Mouse (Mus musculus) MEL (cell line): ENCODE results near the gene Dpy19l1. TPM values are rescaled to one million over a fixed set of nuclear protein-coding genes. Genes with fewer than 3 reads are reported as not detected.

Source experiments
- DNase-seq: peaks from one replicate; pipeline ENCODE4 v3.0.0; 2011; ENCODE audit warnings: low read depth, low spot score
- H3K27ac ChIP-seq: 2 replicates; pipeline ENCODE4 v1.5.1; 2012; ENCODE audit warnings: low read depth, mild to moderate bottlenecking, control low read depth, low read length, moderate library complexity; ENCODE audit not compliant: control insufficient read depth
- H3K27me3 ChIP-seq, 2 experiments: fragments of 150-350 bp in 1 of 2; sonication (generic) in 1 of 2; 2 replicates each; pipeline ENCODE4 v1.6.1; 2012; ENCODE audit warnings: low read length in 2 of 2, mild to moderate bottlenecking in 2 of 2, improper control_type of control experiment in 1 of 2, moderate library complexity in 1 of 2; ENCODE audit not compliant: insufficient read depth in 2 of 2, control insufficient read depth in 1 of 2
- H3K36me3 ChIP-seq, 2 experiments: 2 replicates each; pipeline ENCODE4 v1.6.1; 2012 to 2014; ENCODE audit warnings: low read length in 2 of 2, improper control_type of control experiment in 1 of 2, inconsistent platforms in 1 of 2, mild to moderate bottlenecking in 1 of 2; ENCODE audit not compliant: insufficient read depth in 2 of 2, control insufficient read depth in 1 of 2
- H3K4me1 ChIP-seq, 2 experiments: fragments of 150-350 bp in 1 of 2; sonication (generic) in 1 of 2; 2 replicates each; pipeline ENCODE4 v1.6.1; 2012; ENCODE audit warnings: low read length in 2 of 2, improper control_type of control experiment in 1 of 2, mild to moderate bottlenecking in 1 of 2; ENCODE audit not compliant: insufficient read depth in 2 of 2, control insufficient read depth in 1 of 2
- H3K4me3 ChIP-seq, 2 experiments: fragments of 150-350 bp in 1 of 2; sonication (generic) in 1 of 2; 2 replicates each; pipeline ENCODE4 v1.5.1; 2012; ENCODE audit warnings: low read depth in 2 of 2, low read length in 2 of 2, mild to moderate bottlenecking in 2 of 2, moderate library complexity in 2 of 2, control low read depth in 1 of 2, improper control_type of control experiment in 1 of 2; ENCODE audit not compliant: control insufficient read depth in 1 of 2, insufficient read depth in 1 of 2
- H3K79me2 ChIP-seq: 2 replicates; pipeline ENCODE4 v1.6.1; 2012; ENCODE audit warnings: mild to moderate bottlenecking, low read length, moderate library complexity; ENCODE audit not compliant: control insufficient read depth, poor library complexity, insufficient read depth
- H3K9ac ChIP-seq: 2 replicates; pipeline ENCODE4 v1.6.1; 2012; ENCODE audit warnings: low read depth, mild to moderate bottlenecking, control low read depth, low read length, moderate library complexity; ENCODE audit not compliant: control insufficient read depth, poor library complexity, severe bottlenecking
- H3K9me3 ChIP-seq: fragments of 150-350 bp; sonication (generic); replicated peaks from 2 replicates; pipeline ENCODE4 v1.6.1; 2012; ENCODE audit warnings: mild to moderate bottlenecking, low read length, improper control_type of control experiment, moderate library complexity; ENCODE audit not compliant: insufficient read depth
- BHLHE40 ChIP-seq: IDR thresholded peaks from 2 replicates; pipeline ENCODE4 v1.6.1; 2012; ENCODE audit warnings: low read depth, mild to moderate bottlenecking, inconsistent platforms, low read length, improper control_type of control experiment, borderline replicate concordance
- CHD2 ChIP-seq: IDR thresholded peaks from 2 replicates; pipeline ENCODE4 v1.6.1; 2011; ENCODE audit warnings: low read length, improper control_type of control experiment
- CTCF ChIP-seq, 3 experiments: IDR thresholded peaks in 2 of 3; conservative IDR thresholded peaks in 1 of 3; 2 replicates each; pipeline ENCODE4 v1.5.1; 2011 to 2012; ENCODE audit warnings: low read length in 3 of 3, low read depth in 2 of 3, mild to moderate bottlenecking in 2 of 3, improper control_type of control experiment in 1 of 3, inconsistent platforms in 1 of 3, mixed read lengths in 1 of 3, moderate library complexity in 1 of 3; ENCODE audit not compliant: control insufficient read depth in 1 of 3, insufficient read depth in 1 of 3, poor library complexity in 1 of 3, severe bottlenecking in 1 of 3
- E2F4 ChIP-seq: IDR thresholded peaks from 2 replicates; pipeline ENCODE4 v1.6.1; 2011; ENCODE audit warnings: low read depth, low read length, improper control_type of control experiment, borderline replicate concordance
- EP300 ChIP-seq, 2 experiments: IDR thresholded peaks; 2 replicates each; pipeline ENCODE4 v1.6.1; 2011; ENCODE audit warnings: improper control_type of control experiment in 2 of 2, low read length in 2 of 2, low read depth in 1 of 2, mild to moderate bottlenecking in 1 of 2
- ETS1 ChIP-seq: IDR thresholded peaks from 2 replicates; pipeline ENCODE4 v1.6.1; 2012; ENCODE audit warnings: low read depth, mild to moderate bottlenecking, inconsistent platforms, low read length, improper control_type of control experiment, moderate library complexity
- GATA1 ChIP-seq: IDR thresholded peaks from 2 replicates; pipeline ENCODE4 v1.6.1; 2011; ENCODE audit warnings: low read depth, low read length, improper control_type of control experiment
- JUND ChIP-seq: IDR thresholded peaks from 2 replicates; pipeline ENCODE4 v1.6.1; 2011; ENCODE audit warnings: low read depth, mild to moderate bottlenecking, improper control_type of control experiment, low read length
- KAT2A ChIP-seq: conservative IDR thresholded peaks from 2 replicates; pipeline ENCODE4 v1.6.1; 2012; ENCODE audit warnings: low read depth, low read length, improper control_type of control experiment, inconsistent platforms
- MAX ChIP-seq: IDR thresholded peaks from 2 replicates; pipeline ENCODE4 v1.6.1; 2011; ENCODE audit warnings: low read length, improper control_type of control experiment
- MAZ ChIP-seq: IDR thresholded peaks from 2 replicates; pipeline ENCODE4 v1.6.1; 2012; ENCODE audit warnings: low read depth, mild to moderate bottlenecking, inconsistent platforms, low read length, improper control_type of control experiment
- NELFE ChIP-seq: IDR thresholded peaks from 2 replicates; pipeline ENCODE4 v1.6.1; 2011; ENCODE audit warnings: low read depth, low read length, improper control_type of control experiment
- POLR2AphosphoS5 ChIP-seq: IDR thresholded peaks from 2 replicates; pipeline ENCODE4 v1.6.1; 2012; ENCODE audit warnings: low read depth, borderline replicate concordance, mild to moderate bottlenecking, inconsistent platforms, low read length, moderate library complexity, mixed read lengths
- RAD21 ChIP-seq: IDR thresholded peaks from 2 replicates; pipeline ENCODE4 v1.6.1; 2011; ENCODE audit warnings: mild to moderate bottlenecking, low read depth, low read length, improper control_type of control experiment
- RCOR1 ChIP-seq: IDR thresholded peaks from 2 replicates; pipeline ENCODE4 v1.6.1; 2012; ENCODE audit warnings: low read depth, mild to moderate bottlenecking, inconsistent platforms, low read length, improper control_type of control experiment
- TBP ChIP-seq: IDR thresholded peaks from 2 replicates; pipeline ENCODE4 v1.8.0; 2011; ENCODE audit warnings: low read depth, low read length, improper control_type of control experiment
- TCF12 ChIP-seq: IDR thresholded peaks from 2 replicates; pipeline ENCODE4 v1.6.1; 2014; ENCODE audit warnings: low read depth, mild to moderate bottlenecking, inconsistent platforms, low read length, improper control_type of control experiment, moderate library complexity
- UBTF ChIP-seq: IDR thresholded peaks from 2 replicates; pipeline ENCODE4 v1.6.1; 2012; ENCODE audit warnings: low read depth, mild to moderate bottlenecking, inconsistent platforms, low read length, improper control_type of control experiment, moderate library complexity, borderline replicate concordance; ENCODE audit not compliant: insufficient read depth
- USF2 ChIP-seq, 2 experiments: IDR thresholded peaks; 2 replicates each; pipeline ENCODE4 v1.6.1; 2011 to 2012; ENCODE audit warnings: improper control_type of control experiment in 2 of 2, low read length in 2 of 2, borderline replicate concordance in 1 of 2, inconsistent platforms in 1 of 2, low read depth in 1 of 2, mild to moderate bottlenecking in 1 of 2; ENCODE audit not compliant: insufficient read depth in 1 of 2
- ZMIZ1 ChIP-seq: IDR thresholded peaks from 2 replicates; pipeline ENCODE4 v1.6.1; 2012; ENCODE audit warnings: low read depth, mild to moderate bottlenecking, inconsistent platforms, low read length, improper control_type of control experiment, moderate library complexity
- polyA plus RNA-seq, 2 experiments: library from polyadenylated mRNA; stranded (reverse) in 1 of 2; unstranded in 1 of 2; fragments of >175 nt in 1 of 2; fragments of >200 nt in 1 of 2; gene quantifications; 2 replicates each; pipeline versions ENCODE4 v1.2.1 to v1.2.4; 2012; ENCODE audit warnings: low replicate concordance in 2 of 2, low read depth in 1 of 2; ENCODE audit not compliant: insufficient read length in 2 of 2, insufficient read depth in 1 of 2, missing spikeins in 1 of 2
- total RNA-seq: library from RNA; depleted of rRNA; stranded (reverse); fragments of 300-350 nt; gene quantifications from 2 replicates; pipeline ENCODE4 v1.2.3, GENCODE M21; 2012

Dpy19l1 gene
- total and polyA plus RNA-seq, 3 experiments = 26.9 to 71.6 (median 35.3) TPM

DNA sequence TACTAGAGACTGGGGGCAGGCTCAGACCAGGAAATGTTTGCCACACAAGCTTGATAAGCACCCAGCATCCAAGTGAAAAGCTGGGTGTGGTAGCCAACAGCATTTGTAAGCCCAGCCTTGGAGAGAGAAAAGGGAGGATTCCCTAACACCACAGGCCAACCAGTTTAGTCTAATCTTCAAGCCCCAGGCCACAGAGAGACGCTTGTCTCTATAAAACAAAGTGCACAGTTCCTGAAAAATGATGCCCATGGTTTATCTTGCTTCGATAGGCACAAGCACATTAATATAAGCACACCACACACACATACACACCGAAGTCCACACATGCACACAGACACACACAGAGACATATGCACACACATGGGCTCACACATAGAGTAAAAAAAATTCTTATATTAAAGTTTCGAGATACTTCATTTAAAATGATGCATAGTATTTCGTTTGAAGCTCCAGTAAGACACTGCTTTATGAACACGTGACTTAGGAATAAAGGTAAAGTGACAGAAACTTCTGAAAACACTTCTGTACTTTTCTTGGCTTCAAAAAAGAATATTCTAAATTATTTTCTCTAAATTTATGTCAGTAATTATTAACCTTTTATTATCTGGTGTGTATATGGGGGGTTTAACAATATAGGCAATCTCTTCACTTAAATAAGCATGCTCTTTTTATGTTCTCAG, 14.4 kb downstream of the Dpy19l1 start (continued):
- TF ChIP-seq MAZ (peak; percentile 56; the same call in 1 of the 2 replicates), ZMIZ1 (peak; percentile 32; the same call in 1 of the 2 replicates), MAX (peak; percentile 85), UBTF (no peak), KAT2A (no peak), RAD21 (no peak), CHD2 (peak; percentile 22; the same call in 1 of the 2 replicates), USF2 (IDR thresholded peaks at IDR 0.05; ENCODE audit: borderline replicate concordance in 1 of 2, insufficient read depth in 1 of 2, low read depth in 1 of 2, low read length in 2 of 2) (peak in 1 of 2 experiments; percentile 47; a peak in 1 of 4 replicates), JUND (0 out of 2 replicates have a peak, but pooled peaks have one; percentile 58)

DNA sequence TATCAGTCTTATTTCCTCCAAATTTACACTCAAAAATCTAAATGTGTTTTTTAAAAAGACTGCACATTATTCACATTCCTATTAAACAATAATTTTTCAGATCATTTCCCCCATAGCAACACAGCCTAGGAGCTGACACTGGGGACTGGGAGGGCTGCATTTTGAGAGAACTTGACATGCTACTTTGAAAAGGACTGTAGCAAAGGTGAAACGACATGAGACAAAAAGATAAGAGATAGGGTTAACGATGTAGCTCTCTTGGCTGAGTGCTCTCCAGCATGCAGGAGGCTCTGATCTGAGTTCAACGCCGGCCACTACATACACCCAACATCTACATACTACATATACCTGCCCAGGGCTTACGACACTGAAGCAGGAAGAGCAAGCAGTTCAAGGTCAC, 20.6 kb downstream of the Dpy19l1 start:
- TF ChIP-seq GATA1 (peak; percentile 42; the same call in 1 of the 2 replicates), TCF12 (peak; percentile 50; the same call in 1 of the 2 replicates), EP300 (IDR thresholded peaks at IDR 0.05; ENCODE audit: low read depth in 1 of 2, low read length in 2 of 2) (peak; percentile 20 to 64; a peak in 2 of 4 replicates), ETS1 (0 out of 2 replicates have a peak, but pooled peaks have one; percentile 18), BHLHE40 (no peak)
- Histone ChIP-seq H3K27me3 (no peaks in the 10 kb centered on the region), H3K27ac (peak overlapping the region; percentile 32; the same call in 1 of the 2 replicates), H3K4me1 (peaks cover 31 to 51% of the 10 kb centered on the region in 2 experiments), H3K9me3 (no peaks in the 10 kb centered on the region), H3K9ac (no peak overlapping the region; the same call in 1 of the 2 replicates), H3K4me3 (0 out of 4 replicates have a peak overlapping the region, but pooled peaks of 1 of the 2 experiments have one; percentile 13), H3K36me3 (peaks cover 6 to 42% of the 10 kb centered on the region in 2 experiments; a peak in 3 of 4 replicates), H3K79me2 (peaks cover 20% of the 10 kb centered on the region)
- DNase-seq = no peak

DNA sequence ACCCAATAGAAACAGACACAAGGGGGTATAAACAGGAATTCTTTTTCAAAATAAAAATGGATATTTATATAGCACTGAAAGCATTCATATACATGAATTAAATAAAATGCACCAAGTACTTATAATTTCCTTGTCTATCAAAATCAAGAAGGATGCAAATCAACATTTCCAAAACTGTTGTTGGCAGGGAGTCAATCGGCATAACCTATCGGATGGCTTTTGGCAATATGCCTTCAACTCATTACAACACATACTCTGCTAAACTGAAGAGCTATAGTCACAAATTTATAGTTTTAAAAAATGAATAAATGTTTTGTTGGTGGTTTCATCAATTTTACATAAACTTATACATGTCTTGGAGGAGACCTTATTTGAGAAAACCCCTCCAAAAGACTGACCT, 25.7 kb downstream of the Dpy19l1 start:
- Histone ChIP-seq H3K4me1 (peaks cover 7 to 22% of the 10 kb centered on the region in 2 experiments), H3K9me3 (no peaks in the 10 kb centered on the region), H3K4me3 (no peak overlapping the region), H3K36me3 (peaks cover 9 to 16% of the 10 kb centered on the region in 2 experiments), H3K27ac (no peak overlapping the region), H3K9ac (no peak overlapping the region), H3K27me3 (no peaks in the 10 kb centered on the region), H3K79me2 (no peaks in the 10 kb centered on the region)
- DNase-seq = no peak
- TF ChIP-seq E2F4 (no peak), RCOR1 (no peak), CTCF (IDR thresholded peaks at IDR 0.05 in 2 of 3, conservative IDR thresholded peaks at IDR 0.05 in 1 of 3; ENCODE audit: control insufficient read depth in 1 of 3, insufficient read depth in 1 of 3, low read depth in 2 of 3, low read length in 3 of 3, poor library complexity in 1 of 3, severe bottlenecking in 1 of 3) (no peak), TBP (no peak), POLR2AphosphoS5 (no peak), MAX (no peak), MAZ (no peak), KAT2A (no peak), NELFE (no peak)
